Mouse (Mus musculus): Measurements from ENCODE around the gene Cfap97d1. TPM values are rescaled to one million over a fixed set of nuclear protein-coding genes. Genes with fewer than 3 reads are reported as not detected.
"Not testable (repeated sequence)": the region's sequence is repeated elsewhere in the genome, so short reads cannot be mapped to it uniquely, and the experiment has no call there.

Cfap97d1 gene
- polyA plus RNA-seq, 1 experiment from 2014 or later = not detected

DNA sequence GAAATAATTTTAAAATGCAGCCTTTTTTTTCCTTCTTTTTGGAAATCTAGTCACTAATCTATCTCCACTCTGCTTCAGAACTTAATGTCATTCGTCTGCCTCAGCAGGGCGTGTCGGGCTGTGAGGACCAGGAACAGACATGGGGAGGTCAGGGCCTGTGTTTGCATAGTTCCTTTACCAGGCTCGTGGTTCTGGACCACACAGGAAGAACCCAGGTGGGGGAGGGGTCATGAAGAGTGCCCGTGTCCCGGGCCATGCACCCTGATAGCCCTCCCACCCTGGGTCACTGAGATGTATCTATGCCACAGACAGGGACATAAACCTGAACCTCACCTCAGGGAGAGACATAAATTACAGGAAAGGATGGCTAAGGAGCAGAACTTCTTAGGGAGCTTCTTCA lies 9.9 kb upstream of the Cfap97d1 start:
- Histone ChIP-seq H3K27ac (no peak overlapping the region), H3K4me1 (replicated peaks) (no peaks in the 10 kb centered on the region), H3K36me3 (peaks cover 35% of the 10 kb centered on the region; the same call in 1 of the 2 replicates), H3K4me2 (no peak overlapping the region), H3K4me3 (no peak overlapping the region), H3K9me3 (replicated peaks) (no peaks in the 10 kb centered on the region), H3K9ac (no peak overlapping the region), H3K27me3 (no peaks in the 10 kb centered on the region)
- no peak for ATAC-seq (replicated peaks; ENCODE audit: insufficient number of reproducible peaks, insufficient read depth, low FRiP score, low read depth)
- WGBS = 62% methylated on average over 6 of the region's 6 CpGs

DNA sequence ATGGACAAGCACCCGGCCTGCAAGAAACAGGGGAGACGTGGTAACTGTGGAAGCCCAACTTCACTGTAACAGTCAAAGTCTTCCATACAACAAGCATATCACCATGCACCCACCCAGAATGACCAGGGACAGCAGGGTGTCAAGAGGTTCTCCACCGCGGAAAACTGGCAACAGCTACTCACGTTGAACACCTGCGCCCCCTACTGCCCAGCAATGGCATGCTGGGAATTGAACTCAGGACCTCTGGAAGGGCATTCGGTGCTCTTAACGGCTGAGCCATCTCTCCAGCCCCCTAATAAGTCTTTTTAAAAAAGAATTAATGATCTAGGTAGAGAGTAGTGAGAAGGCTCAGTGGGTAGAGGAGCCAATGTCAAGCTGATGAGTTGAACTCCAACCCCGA lies 9.2 kb upstream of the Cfap97d1 start:
- H3K9ac ChIP-seq = no peak overlapping the region
- H3K4me1 ChIP-seq (replicated peaks) = no peaks in the 10 kb centered on the region
- H3K4me2 ChIP-seq = no peak overlapping the region
- peaks cover 42% of the 10 kb centered on the region; the same call in 1 of the 2 replicates for H3K36me3 ChIP-seq
- no peak overlapping the region for H3K4me3 ChIP-seq
- no peak overlapping the region for H3K27ac ChIP-seq
- no peaks in the 10 kb centered on the region for H3K9me3 ChIP-seq (replicated peaks)
- 49% methylated on average over 9 of the region's 9 CpGs for WGBS
- H3K27me3 ChIP-seq = no peaks in the 10 kb centered on the region
- ATAC-seq (replicated peaks; ENCODE audit: insufficient number of reproducible peaks, insufficient read depth, low FRiP score, low read depth) = no peak

DNA sequence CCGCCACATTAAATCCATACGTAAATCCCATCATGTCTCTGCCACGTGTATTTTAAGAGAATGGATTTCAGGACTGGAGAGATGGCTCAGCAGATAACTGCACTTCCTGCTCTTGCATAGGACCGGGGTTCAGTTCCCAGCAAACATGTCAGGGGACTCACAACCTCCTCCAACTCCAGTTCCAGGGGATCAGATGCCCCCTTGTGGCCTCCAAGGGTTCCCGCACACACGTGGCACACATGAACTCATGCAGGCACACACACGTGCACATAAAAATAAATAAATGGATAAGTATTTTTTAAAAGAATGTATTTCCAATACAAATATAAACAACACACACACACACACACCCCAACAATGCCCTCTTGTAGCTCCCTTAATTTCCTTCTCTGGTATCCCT lies 7.1 kb upstream of the Cfap97d1 start:
- Histone ChIP-seq H3K4me2 (no peak overlapping the region), H3K4me3 (no peak overlapping the region), H3K36me3 (peaks cover 50% of the 10 kb centered on the region; the same call in 1 of the 2 replicates), H3K9me3 (replicated peaks) (no peaks in the 10 kb centered on the region), H3K27me3 (no peaks in the 10 kb centered on the region), H3K4me1 (replicated peaks) (peaks cover 6% of the 10 kb centered on the region), H3K9ac (no peak overlapping the region), H3K27ac (no peak overlapping the region)
- 89% methylated on average over 7 of the region's 7 CpGs for WGBS
- ATAC-seq (replicated peaks; ENCODE audit: insufficient number of reproducible peaks, insufficient read depth, low FRiP score, low read depth) = no peak

DNA sequence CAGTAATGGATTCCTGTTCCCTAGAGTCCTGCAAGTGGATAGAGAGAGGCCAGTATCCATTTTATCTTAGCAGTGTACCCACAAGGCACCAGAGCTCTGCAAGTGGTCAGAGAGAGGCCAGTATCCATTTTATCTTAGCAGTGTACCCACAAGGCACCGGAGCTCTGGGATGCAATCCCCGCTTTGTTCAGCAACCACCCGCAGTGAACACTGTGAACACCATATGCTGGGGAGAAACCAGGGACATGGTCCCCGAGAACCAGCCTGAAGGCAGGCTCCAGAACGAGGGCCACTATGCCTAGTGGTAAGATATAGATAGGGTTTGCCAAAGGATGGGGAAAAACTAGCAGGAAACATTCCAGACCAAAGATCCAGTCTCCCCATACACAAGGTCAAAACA lies 4.9 kb upstream of the Cfap97d1 start:
- Histone ChIP-seq H3K4me3 (no peak overlapping the region), H3K27ac (no peak overlapping the region), H3K9me3 (replicated peaks) (no peaks in the 10 kb centered on the region), H3K9ac (no peak overlapping the region), H3K27me3 (no peaks in the 10 kb centered on the region), H3K4me1 (replicated peaks) (peaks cover 24% of the 10 kb centered on the region), H3K4me2 (no peak overlapping the region), H3K36me3 (peaks cover 35% of the 10 kb centered on the region; the same call in 1 of the 2 replicates)
- 86% methylated on average over 5 of the region's 5 CpGs for WGBS
- ATAC-seq (replicated peaks; ENCODE audit: insufficient number of reproducible peaks, insufficient read depth, low FRiP score, low read depth) = no peak

DNA sequence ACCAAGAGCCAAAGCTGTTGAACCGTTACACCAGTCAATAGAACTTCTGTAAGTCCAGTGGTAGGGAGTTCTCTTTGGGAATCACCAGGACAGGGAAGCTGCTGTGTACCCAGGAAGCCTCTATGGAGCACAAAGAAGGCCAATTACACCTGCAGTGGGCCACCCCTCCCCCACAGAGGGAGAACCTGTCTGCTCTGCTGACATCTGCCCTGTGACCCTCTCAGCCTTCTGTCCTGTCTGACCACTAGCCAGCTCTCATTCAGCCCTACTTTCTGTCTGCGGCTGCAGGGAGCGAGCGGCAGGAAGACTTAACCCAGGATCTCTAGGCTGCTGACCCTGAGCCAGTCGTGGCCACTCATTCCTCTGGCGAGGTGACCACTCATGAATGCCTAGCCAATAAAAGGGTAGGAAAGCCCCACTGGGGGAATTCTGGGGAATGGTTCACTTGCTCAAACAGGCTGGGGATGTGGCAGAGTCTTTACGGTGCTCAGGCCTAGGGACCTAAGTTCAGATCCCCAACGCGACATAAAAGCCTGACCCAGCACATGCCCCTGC lies 3.4 kb upstream of the Cfap97d1 start:
- WGBS = 80% methylated on average over 9 of the region's 9 CpGs
- Histone ChIP-seq H3K27ac (no peak overlapping the region), H3K27me3 (no peaks in the 10 kb centered on the region), H3K9me3 (replicated peaks) (no peaks in the 10 kb centered on the region), H3K4me3 (no peak overlapping the region), H3K36me3 (peaks cover 29% of the 10 kb centered on the region; the same call in 1 of the 2 replicates), H3K4me1 (replicated peaks) (peaks cover 29% of the 10 kb centered on the region), H3K4me2 (no peak overlapping the region), H3K9ac (no peak overlapping the region)
- ATAC-seq (replicated peaks; ENCODE audit: insufficient number of reproducible peaks, insufficient read depth, low FRiP score, low read depth) = no peak

DNA sequence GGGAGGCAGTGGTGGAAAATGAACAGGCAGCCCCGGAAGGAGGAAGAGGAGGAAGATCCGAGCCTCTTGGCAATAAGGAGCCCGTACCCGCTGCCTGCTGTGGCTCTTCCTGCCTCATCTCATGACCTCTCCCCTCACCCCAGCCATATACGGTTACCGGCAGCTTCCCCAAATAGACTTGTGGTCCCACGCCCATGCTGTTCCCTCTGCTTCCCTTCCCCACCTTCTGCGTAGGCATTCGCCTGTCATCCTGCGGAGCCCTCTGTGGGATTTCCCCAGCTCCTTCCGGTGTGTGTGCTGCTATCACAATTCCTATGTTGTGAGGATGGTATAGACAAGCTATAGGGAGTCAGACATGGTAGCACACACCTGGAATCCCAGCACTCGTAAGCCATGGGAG lies 2.2 kb upstream of the Cfap97d1 start:
- ATAC-seq (replicated peaks; ENCODE audit: insufficient number of reproducible peaks, insufficient read depth, low FRiP score, low read depth) = no peak
- Histone ChIP-seq H3K4me1 (replicated peaks) (peaks cover 34% of the 10 kb centered on the region), H3K4me3 (0 out of 2 replicates have a peak overlapping the region, but pooled peaks have one; percentile 1), H3K36me3 (peaks cover 22% of the 10 kb centered on the region; the same call in 1 of the 2 replicates), H3K27ac (peak overlapping the region; percentile 93), H3K9ac (no peak overlapping the region), H3K27me3 (no peaks in the 10 kb centered on the region), H3K9me3 (replicated peaks) (no peaks in the 10 kb centered on the region), H3K4me2 (peak overlapping the region; percentile 88)
- 57% methylated on average over 12 of the region's 12 CpGs for WGBS

DNA sequence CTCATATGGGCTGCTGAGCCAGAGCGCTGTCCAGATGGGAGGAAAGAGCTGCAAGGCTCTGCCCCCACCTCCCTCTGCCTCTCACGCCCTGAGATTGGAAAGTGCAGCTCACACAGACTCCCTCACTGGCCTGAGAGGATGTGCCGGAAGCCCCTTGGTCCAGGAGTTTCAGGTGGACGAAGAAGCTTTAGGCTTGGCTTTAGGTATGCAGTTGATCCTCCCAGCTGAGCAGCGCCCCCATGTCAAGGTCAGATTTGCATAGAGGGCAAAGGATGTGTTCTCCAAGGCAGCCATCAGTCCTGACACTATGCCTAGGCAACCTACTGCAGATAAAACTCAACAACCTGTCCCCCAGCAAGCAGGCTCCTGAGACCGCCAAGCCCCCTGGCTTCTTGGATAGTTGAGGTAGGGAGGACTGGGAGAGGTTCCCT lies 1.1 kb upstream of the Cfap97d1 start:
- 45% methylated on average over 6 of the region's 6 CpGs for WGBS
- Histone ChIP-seq H3K4me2 (peak overlapping the region; percentile 88), H3K36me3 (peaks cover 20% of the 10 kb centered on the region; the same call in 1 of the 2 replicates), H3K4me3 (peak overlapping the region; percentile 61), H3K9ac (peak overlapping the region; percentile 35), H3K4me1 (replicated peaks) (peaks cover 34% of the 10 kb centered on the region), H3K9me3 (replicated peaks) (no peaks in the 10 kb centered on the region), H3K27ac (peak overlapping the region; percentile 93), H3K27me3 (no peaks in the 10 kb centered on the region)
- ATAC-seq (replicated peaks; ENCODE audit: insufficient number of reproducible peaks, insufficient read depth, low FRiP score, low read depth) = no peak

DNA sequence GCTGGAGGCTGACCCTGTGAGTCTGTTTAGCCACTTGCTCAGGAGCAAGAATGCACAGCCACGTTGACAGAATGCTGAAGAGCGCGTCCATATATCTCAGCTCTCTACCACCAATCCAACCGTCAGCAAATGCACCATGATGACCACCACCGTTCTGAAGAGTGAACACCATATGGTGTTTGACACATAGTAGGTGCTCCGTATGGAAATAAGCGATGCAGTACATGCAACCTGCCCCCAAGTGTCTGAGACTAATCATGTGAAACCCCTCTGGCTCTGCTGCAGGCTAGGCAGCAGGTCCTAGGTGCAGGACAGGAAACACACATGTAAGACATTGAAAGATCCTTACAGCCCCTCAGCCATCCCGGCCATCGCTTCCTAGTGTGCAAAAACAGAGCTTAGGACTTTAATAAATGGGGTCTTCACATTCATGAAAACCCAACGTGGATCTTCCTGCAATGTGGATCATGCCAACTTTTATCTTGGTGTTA lies 603 bp upstream of the Cfap97d1 start:
- no peaks in the 10 kb centered on the region for H3K27me3 ChIP-seq
- peak overlapping the region; percentile 88 for H3K4me2 ChIP-seq
- H3K27ac ChIP-seq = peak overlapping the region; percentile 93
- WGBS = 49% methylated on average over 10 of the region's 10 CpGs
- peak overlapping the region; percentile 35 for H3K9ac ChIP-seq
- H3K4me3 ChIP-seq = peak overlapping the region; percentile 61
- H3K36me3 ChIP-seq = peaks cover 20% of the 10 kb centered on the region; the same call in 1 of the 2 replicates
- H3K4me1 ChIP-seq (replicated peaks) = peaks cover 34% of the 10 kb centered on the region
- no peak for ATAC-seq (replicated peaks; ENCODE audit: insufficient number of reproducible peaks, insufficient read depth, low FRiP score, low read depth)
- no peaks in the 10 kb centered on the region for H3K9me3 ChIP-seq (replicated peaks)

DNA sequence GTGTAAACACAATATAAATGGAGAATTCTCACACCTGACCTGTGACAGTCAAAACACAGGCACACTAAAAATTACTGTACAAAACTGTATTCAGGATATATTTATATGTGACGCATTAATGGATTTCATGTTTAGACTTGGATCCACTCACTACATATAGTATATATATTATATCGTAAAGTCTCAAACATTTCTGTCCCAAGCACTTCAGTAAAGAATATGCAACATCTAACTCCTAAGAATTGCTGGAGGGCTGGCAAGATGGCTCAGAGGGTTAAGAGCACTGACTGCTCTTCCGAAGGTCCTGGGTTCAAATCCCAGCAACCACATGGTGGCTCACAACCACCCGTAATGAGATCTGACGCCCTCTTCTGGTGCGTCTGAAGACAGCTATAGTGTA lies 1.4 kb downstream of the Cfap97d1 start:
- not testable (repeated sequence) for H3K27me3 ChIP-seq; H3K4me2 ChIP-seq; H3K36me3 ChIP-seq; H3K9me3 ChIP-seq (replicated peaks); H3K9ac ChIP-seq; ATAC-seq (replicated peaks; ENCODE audit: insufficient number of reproducible peaks, insufficient read depth, low FRiP score, low read depth)
- Histone ChIP-seq H3K4me3 (peak overlapping the region; percentile 61; the same call in 1 of the 2 replicates), H3K4me1 (replicated peaks) (peaks cover 34% of the 10 kb centered on the region), H3K27ac (peak overlapping the region; percentile 93)
- 58% methylated on average over 6 of the region's 6 CpGs for WGBS

DNA sequence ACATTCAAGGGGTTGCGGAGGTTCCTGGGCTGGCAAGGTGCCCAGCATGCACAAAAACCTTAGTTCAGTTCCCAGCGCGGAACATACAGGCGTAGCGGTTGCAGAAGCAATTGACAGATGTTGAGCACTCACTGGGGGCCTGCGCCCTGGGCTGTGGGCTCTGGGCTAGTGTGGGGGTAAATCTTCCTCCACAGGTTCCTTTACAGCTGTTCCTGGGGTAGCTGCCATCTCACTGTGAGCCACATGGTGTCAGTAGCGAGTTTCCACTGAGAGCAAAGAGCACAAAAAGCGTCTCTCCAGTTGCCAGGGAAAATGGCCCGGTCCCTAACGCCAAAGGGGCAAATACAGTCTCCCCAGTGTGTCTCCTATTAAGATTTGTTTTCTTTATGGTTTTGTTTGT lies 1.9 kb downstream of the Cfap97d1 start:
- H3K9me3 ChIP-seq (replicated peaks) = no peaks in the 10 kb centered on the region
- H3K4me1 ChIP-seq (replicated peaks) = peaks cover 34% of the 10 kb centered on the region
- H3K27ac ChIP-seq = no peak overlapping the region
- no peaks in the 10 kb centered on the region for H3K36me3 ChIP-seq
- 0 out of 2 replicates have a peak overlapping the region, but pooled peaks have one; percentile 2 for H3K4me2 ChIP-seq
- no peak for ATAC-seq (replicated peaks; ENCODE audit: insufficient number of reproducible peaks, insufficient read depth, low FRiP score, low read depth)
- H3K4me3 ChIP-seq = no peak overlapping the region; the same call in 1 of the 2 replicates
- WGBS = 7% methylated on average over 10 of the region's 10 CpGs
- H3K27me3 ChIP-seq = no peaks in the 10 kb centered on the region
- no peak overlapping the region for H3K9ac ChIP-seq

DNA sequence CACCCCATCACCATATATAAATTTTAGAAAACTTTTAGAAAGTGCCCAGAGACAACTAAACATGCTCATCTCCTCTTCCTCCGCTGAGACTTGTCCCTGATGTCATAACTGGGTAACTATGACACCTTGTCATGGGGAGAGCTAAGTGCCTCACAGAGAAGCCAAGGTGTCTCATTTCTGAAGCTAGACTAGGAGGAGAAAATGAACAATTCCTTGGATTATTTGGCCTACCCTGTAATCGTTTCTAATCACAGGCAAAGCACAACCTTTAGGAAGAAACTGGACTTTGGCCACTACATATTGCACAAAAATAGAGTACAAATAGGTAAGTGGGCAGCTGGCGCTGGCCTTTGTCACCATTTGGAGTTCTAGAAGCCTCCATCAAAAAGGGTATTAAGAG lies 2.8 kb downstream of the Cfap97d1 start, which contains the start of gene Dusp3:
Gene Dusp3, minus strand, starts transcription at position 101 of the 400 bp plus-strand sequence.
- H3K9me3 ChIP-seq (replicated peaks) = no peaks in the 10 kb centered on the region
- no peak within 1 kb of the TSS for H3K9ac ChIP-seq
- peaks cover 29% of the 10 kb centered on the region for H3K4me1 ChIP-seq (replicated peaks)
- 80% methylated on average over 3 of the region's 3 CpGs for WGBS
- no peak for ATAC-seq (replicated peaks; ENCODE audit: insufficient number of reproducible peaks, insufficient read depth, low FRiP score, low read depth)
- no peak within 1 kb of the TSS for H3K27ac ChIP-seq
- H3K4me2 ChIP-seq = 0 out of 2 replicates have a peak within 1 kb of the TSS, but pooled peaks have one; percentile 2
- no peak within 1 kb of the TSS; the same call in 1 of the 2 replicates for H3K4me3 ChIP-seq
- H3K36me3 ChIP-seq = no peaks in the 10 kb centered on the region
- no peaks in the 10 kb centered on the region for H3K27me3 ChIP-seq

DNA sequence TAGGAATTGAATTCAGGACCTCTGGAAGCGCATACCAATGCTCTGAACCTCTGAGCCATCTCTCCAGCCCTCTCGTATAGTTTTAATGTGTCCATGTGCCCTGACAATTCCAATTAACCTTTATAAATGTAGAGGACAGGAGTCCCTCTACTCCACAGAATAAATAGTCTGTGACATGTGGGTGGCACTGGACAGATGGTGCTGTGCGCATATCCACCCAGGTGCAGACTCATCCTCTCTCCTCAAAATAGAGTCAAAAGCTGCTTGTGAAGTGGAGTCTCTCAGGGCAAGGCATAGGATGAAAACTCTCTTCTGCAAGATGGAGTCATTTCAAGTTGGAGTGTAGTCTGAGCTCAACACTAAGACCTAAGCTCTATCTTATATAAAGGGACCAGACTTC lies 6.2 kb downstream of the Cfap97d1 start:
- Histone ChIP-seq H3K4me1 (replicated peaks) (peaks cover 11% of the 10 kb centered on the region), H3K36me3 (no peaks in the 10 kb centered on the region), H3K27ac (no peak overlapping the region), H3K9ac (no peak overlapping the region), H3K4me3 (no peak overlapping the region), H3K9me3 (replicated peaks) (no peaks in the 10 kb centered on the region), H3K4me2 (no peak overlapping the region), H3K27me3 (no peaks in the 10 kb centered on the region)
- WGBS = 85% methylated on average over 3 of the region's 3 CpGs
- no peak for ATAC-seq (replicated peaks; ENCODE audit: insufficient number of reproducible peaks, insufficient read depth, low FRiP score, low read depth)

Data from heart, embryonic 15.5 days (tissue).